Mouse (Mus musculus): ENCODE measurements around the gene Mettl8.

Mettl8 gene

DNA sequence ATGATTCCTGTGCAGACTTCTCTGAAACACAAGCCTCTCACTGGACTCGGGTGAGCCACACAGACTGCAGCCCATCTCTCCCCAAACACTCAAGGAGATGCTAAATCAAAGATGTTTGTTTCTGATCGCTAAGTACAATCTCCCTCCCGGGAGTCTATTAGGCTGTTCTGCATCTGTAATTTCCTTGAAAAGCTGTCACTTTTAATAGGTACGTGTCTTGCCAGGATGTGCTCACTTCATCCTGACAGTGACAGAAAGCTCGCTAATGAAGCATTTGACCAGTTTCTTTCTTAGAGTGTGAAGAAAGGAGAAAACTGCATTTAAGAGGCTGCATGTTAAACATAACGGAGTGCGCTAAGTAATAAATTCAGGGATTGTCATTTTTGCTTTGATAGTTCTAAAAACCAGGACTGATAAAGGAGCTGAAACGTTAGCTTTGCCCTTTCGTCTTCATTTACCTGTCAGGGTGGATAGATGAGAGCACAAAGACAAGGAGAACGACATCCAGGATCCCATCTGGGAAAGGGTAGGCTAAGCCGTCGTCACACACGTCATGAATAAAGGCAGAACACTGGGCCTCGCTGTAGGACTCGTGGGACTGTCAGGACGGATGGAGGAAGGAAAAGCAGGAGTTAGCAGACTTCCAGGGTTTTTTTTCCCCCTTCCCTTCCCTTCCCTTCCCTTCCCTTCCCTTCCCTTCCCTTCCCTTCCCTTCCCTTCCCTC is 82.4 kb downstream of the Mettl8 start:
- DNase-seq = no peak

- no peak for DNase-seq
Observed at GRCm38 (mm10) chr2:70970158-70970741, 85.1 kb downstream of the Mettl8 start.

GRCm38 (mm10) chr2:70968305-70968704 is 87.1 kb downstream of the Mettl8 start:
- no peak for DNase-seq

DNA sequence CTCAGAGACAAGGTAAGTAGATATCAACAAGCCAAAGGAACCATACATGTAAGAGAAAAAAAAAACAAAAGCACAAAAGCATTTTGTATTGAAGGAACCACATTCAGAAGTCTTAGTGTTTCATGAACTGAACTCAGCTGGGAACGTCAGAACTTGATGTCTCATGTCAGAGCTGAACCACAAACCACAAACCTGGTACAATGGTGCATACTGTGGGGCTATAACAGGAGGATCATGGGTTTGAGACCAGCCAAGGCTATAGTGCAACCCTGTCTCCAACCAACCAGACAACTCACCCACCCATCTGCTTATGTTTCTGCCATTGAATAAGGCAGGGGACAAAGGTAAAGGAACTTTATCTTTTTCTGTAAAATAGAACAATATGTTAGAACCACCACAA is 88.2 kb downstream of the Mettl8 start:
- DNase-seq = no peak

GRCm38 (mm10) chr2:70964809-70965208 is 90.6 kb downstream of the Mettl8 start:
- DNase-seq = no peak

DNA sequence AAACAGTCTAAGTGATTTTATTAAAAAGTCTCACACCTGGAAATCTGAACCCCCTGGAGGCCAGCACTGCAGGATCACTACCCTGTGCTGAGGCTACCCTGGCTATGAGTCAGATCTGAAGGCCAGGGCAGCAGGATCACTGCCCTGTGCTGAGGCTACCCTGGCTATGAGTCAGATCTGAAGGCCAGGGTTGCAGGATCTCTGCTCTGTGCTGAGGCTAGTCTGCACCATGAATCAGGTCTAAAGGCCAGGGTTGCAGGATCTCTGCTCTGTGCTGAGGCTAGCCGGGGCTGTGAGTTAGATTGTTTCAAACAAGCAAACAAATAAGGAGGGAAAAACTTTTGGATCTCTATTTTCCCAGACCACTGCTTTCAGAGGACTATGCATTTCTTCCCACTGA is 92.5 kb downstream of the Mettl8 start:
- no peak for DNase-seq

DNA sequence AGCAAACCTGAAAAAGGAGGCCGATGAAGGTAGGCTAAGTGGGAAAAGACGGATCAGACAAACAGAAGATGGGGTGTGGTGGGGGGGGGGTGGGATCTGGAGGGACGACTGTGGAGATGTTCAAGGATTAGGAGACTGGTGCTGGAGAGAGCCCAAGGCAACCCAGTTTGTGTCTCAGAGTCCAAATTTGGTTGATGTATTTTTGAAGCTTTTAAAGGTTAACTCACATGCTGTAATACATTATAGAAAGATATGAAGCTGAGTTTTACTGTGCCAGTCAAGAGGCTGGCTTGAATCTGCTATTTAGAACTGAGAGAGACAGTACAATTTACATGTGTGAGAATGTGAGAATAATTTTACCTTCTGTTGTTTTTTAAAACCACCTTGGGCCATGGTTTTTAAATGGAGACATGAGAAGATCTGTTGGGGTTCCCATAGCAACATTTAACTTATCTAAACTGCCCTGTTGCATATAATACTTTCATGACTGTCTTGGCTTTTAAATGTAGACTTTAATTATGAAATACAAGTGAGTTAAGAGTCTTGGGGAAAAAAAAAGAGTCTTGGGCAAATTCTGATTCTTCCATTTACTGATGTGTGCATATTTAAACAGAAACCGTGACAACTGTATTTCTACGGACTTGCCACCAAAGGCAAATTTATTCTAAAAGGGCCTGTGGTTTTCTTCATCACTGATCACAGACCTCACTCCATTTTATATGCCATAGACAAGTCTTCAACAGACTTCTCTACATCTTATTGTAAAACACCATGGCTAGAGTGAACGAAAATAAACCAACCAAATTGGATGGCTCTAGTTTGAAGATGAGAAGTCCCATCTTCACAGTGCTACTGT is 94.1 kb downstream of the Mettl8 start:
- DNase-seq = peak; percentile 28

- no peak for DNase-seq
Observed at GRCm38 (mm10) chr2:70960090-70960489, 95.3 kb downstream of the Mettl8 start.

DNA sequence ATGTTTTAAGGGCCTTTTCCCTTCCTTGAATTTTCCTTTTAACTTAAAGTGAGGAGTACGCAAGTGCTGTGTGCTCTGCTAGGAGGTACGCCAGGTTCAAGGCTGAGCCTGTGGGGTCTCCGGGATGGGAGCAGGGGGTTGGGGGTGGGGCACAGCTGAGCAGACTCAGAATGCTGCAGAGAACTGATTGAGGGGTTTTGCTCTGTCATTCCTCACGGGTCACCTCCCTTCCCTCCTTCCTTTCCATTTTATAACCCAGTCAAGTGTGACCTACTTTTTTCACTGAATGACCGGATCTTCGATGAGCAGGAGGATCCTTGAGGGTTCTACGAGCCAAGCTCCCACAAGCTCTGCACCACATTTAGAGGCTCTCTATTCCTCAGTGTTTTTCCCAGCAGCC is 96.0 kb downstream of the Mettl8 start:
- no peak for DNase-seq

GRCm38 (mm10) chr2:70958536-70958935 is 96.8 kb downstream of the Mettl8 start:
- no peak for DNase-seq

GRCm38 (mm10) chr2:70953616-70954015 is 101.8 kb downstream of the Mettl8 start:
- no peak for DNase-seq

- DNase-seq = no peak
Observed at GRCm38 (mm10) chr2:70951944-70952343, 103.4 kb downstream of the Mettl8 start.

GRCm38 (mm10) chr2:70944511-70945305 is 110.7 kb downstream of the Mettl8 start:
- DNase-seq = no peak

GRCm38 (mm10) chr2:70940826-70941225 is 114.6 kb downstream of the Mettl8 start:
- no peak for DNase-seq

DNA sequence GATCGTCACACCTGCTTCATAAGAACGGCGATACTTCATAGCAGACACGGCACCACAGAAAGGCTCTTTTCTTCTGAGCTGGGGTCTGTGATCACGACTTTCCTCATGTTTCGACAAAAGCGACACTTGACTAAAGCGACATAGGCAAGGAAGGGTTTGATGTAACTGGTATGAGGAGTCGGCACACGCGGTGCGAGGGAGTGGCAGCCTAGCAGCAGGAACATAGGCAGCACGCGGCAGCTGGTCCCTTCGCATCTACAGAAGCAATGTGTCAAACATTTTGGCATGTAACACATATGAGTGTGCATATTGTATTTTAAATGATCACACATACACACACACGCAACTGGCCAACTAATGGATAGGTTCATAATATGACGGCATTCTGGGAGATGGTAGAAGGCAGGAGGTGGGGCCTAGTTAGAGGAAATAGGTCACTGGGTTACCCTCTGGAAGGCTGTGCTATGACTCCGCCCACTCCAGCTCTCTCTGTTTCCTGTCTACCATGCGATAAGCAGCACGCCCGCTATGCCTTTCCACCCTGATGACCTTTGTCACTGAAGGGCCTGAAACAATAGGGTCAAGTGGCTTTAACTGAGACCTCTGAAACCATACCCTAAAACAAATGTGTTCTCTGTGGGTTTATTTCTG is 116.4 kb downstream of the Mettl8 start:
- DNase-seq = no peak

DNA sequence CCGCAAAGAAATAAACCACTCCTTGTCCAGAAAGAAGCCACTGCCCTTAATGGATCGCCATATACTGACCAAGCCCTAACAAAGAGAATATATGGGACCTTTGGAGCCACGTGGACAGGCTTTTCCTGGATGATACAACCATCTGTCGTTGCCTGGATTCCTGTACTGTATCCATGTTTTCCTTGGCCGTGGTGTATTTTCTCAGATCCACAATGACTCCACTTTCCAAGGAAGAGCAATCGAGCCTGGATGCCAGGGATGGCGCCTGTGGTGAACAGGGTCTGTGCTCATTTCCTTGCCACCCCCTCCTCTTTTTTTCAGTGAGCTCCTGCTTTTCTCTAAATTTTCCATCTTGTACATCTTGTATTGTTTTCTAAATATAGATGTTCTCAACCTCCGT is 120.6 kb downstream of the Mettl8 start:
- DNase-seq = no peak

GRCm38 (mm10) chr2:70933516-70933915 is 121.9 kb downstream of the Mettl8 start:
- no peak for DNase-seq

GRCm38 (mm10) chr2:70932965-70933364 is 122.4 kb downstream of the Mettl8 start:
- DNase-seq = no peak

DNA sequence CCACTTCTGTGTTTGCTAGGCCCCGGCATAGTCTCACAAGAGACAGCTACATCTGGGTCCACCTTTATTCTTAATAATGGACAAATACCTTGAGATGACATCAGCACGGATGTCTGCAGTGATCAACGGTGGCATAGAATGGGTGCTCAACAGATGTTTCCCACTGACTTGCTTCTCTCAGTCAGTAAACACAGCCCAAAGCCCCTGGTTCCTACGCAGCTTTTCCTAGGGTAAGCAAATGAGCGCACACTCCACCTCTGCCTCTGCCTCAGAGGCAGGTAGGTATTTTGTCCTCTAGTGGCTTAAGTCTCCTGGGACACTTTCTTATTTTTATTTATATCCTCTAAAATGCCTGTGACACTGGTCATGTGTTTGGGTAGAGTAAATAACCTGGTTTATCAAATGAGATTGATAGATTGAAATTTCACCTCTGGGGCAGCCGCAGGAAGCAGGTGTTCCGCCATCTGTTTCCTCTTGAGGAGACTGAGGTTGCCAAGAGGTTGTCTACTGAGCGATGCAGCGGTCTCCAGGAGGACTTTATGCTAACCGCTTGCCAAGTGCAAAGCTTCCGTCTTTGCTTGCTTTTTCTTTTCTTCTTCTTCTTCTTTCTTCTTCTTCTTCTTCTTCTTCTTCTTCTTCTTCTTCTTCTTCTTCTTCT is 124.6 kb downstream of the Mettl8 start:
- DNase-seq = no peak

- DNase-seq = no peak
Observed at GRCm38 (mm10) chr2:70929714-70930113, 125.7 kb downstream of the Mettl8 start.

DNA sequence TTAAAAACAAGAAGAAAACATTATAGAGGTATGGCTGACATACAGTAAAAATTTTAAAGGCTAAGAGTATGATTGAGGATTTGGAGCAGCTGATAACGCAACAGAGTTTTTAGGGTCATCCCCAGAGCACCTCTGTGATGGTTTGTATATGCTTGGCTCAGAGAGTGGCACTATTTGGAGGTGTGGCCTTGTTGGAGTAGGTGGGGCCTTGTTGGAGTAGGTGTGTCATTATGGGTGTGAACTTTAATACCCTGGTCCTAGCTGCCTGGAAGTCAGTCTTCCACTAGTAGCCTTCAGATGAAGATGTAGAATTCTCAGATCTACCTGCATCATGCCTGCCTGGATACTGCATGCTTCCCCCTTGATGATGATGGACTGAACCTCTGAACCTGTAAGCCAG is 131.3 kb downstream of the Mettl8 start:
- no peak for DNase-seq

DNA sequence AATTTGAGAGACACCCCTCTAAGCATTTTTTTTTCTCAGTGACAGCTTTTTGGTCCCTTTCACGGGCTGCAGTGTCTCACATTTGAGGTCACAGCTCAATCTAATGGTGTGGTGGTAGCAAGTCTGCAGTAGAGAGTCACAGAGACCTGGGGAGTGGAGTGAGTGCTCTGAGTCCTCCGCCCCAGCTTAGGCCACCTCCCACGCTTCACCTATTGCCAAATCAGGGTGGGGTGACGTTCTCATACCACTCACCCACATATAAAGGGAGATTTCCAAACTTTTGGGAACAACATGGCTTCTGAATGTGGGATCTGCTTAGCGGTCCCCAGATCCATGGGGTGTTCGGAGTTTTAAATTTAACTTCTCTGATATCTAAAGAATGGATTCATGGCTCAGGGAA is 132.6 kb downstream of the Mettl8 start:
- DNase-seq = no peak

Measured in right cerebral cortex, postnatal 14 days (tissue).